Mouse (Mus musculus) Patski (cell line): ENCODE results near the gene Csad. TPM values are rescaled to one million over a fixed set of nuclear protein-coding genes. Genes with fewer than 3 reads are reported as not detected.

Source experiments
- ATAC-seq: fragments of 100-300 bp; one replicate; pipeline ENCODE4 v1.8.0; 2021
- CTCF ChIA-PET: fragments of 350-600 bp; sonication (Branson Sonifier 250); formaldehyde crosslinking; loops from one replicate; lab custom pipeline; 2022; ENCODE audit warnings: inconsistent platforms; lab: Charles Lee
- POLR2A ChIA-PET: fragments of 350-600 bp; sonication (Branson Sonifier 250); formaldehyde crosslinking; loops from one replicate; lab custom pipeline; 2022; ENCODE audit warnings: antibody characterized with exemption, inconsistent platforms; lab: Charles Lee
- DNase-seq: peaks from one replicate; pipeline ENCODE4 v3.0.0-alpha.2; 2011; ENCODE audit warnings: low read depth, low spot score
- H3K27me3 ChIP-seq: fragments of 371-371 bp; one replicate; pipeline ENCODE4 v1.5.1; 2021
- CTCF ChIP-seq: fragments of 100-300 bp; IDR thresholded peaks from one replicate; pipeline ENCODE4 v1.5.1; 2021
- in situ Hi-C: fragments of 300-500 bp; cut with MboI; formaldehyde crosslinking; loops from 3 replicates; pipeline ENCODE4 v1.11.1; 2018; ENCODE audit warnings: low pct_unique_long_range_greater_than_20kb, mixed read lengths
- polyA plus RNA-seq: library from polyadenylated mRNA; unstranded; gene quantifications from one replicate; pipeline ENCODE4 v1.2.3, GENCODE M21; 2021

Csad gene
- polyA plus RNA-seq, 1 experiment from 2014 or later: 79.6 TPM

GRCm38 (mm10) chr15:102141120-102141519, 63.4 kb downstream of the Csad start:
- no peaks in the 10 kb centered on the region for H3K27me3 ChIP-seq
- in situ Hi-C loops: no loop called here
- ChIA-PET POLR2A (interaction anchor here (0.6 to 1.2 kb wide), 3 partner anchors 12 to 144 kb away, joined by 4 to 6 read pairs (median 4); no protein-coding TSS in a partner anchor), CTCF (no interaction called here)
- DNase-seq (no peak), ATAC-seq (no peak)
- TF ChIP-seq CTCF: no peak

GRCm38 (mm10) chr15:102136129-102136758, 68.3 kb downstream of the Csad start, which contains the start of gene Spryd3:
Spryd3 (minus strand) TSS chr15:102136234.
- in situ Hi-C loops: no loop called here

GRCm38 (mm10) chr15:102135522-102136128, 68.9 kb downstream of the Csad start:
- ChIA-PET CTCF (interaction anchor here (0.6 to 1.2 kb wide), 4 partner anchors 18 to 89 kb away, joined by 3 read pairs; no protein-coding TSS in a partner anchor), POLR2A (no interaction called here)
- H3K27me3 ChIP-seq: no peaks in the 10 kb centered on the region
- TF ChIP-seq CTCF: no peak
- in situ Hi-C loops: no loop called here
- ATAC-seq (peak; percentile 5), DNase-seq (no peak)

More at GRCm38 (mm10) chr15:102136129-102136758, 68.3 kb downstream of the Csad start, which contains the start of gene Spryd3:
- POLR2A ChIA-PET: interaction anchor here (0.6 to 1.0 kb wide), 2 partner anchors 9 to 24 kb away, joined by 4 to 5 read pairs; no protein-coding TSS in a partner anchor
- TF ChIP-seq CTCF: no peak
- CTCF ChIA-PET: interaction anchor here (0.6 to 1.4 kb wide), 5 partner anchors 12 to 89 kb away, joined by 3 to 5 read pairs (median 3); no protein-coding TSS in a partner anchor
- ATAC-seq (peak; percentile 99), DNase-seq (peak; percentile 69)
- no peaks in the 10 kb centered on the region for H3K27me3 ChIP-seq

- ChIA-PET POLR2A (no interaction called here), CTCF (no interaction called here)
- DNase-seq (no peak), ATAC-seq (no peak)
- no peak for TF ChIP-seq CTCF
- no peaks in the 10 kb centered on the region for H3K27me3 ChIP-seq
- in situ Hi-C loops: no loop called here
These were observed 69.8 kb downstream of the Csad start for GRCm38 (mm10) chr15:102134709-102135108.

- TF ChIP-seq CTCF: no peak
- POLR2A ChIA-PET: no interaction called here
- CTCF ChIA-PET: no interaction called here
- in situ Hi-C loops: no loop called here
- no peak for DNase-seq
- ATAC-seq: no peak
- H3K27me3 ChIP-seq: no peaks in the 10 kb centered on the region
These were observed 71.2 kb downstream of the Csad start for GRCm38 (mm10) chr15:102133314-102133713.

Other genes starting within 250 kb of the Csad start
- gene Krt8, start 200.2 kb downstream of the Csad start, polyA plus RNA-seq: 73.5 TPM
- gene Krt18, start 176.5 kb downstream of the Csad start, polyA plus RNA-seq: 24.8 TPM
- gene Eif4b, start 131.0 kb downstream of the Csad start, polyA plus RNA-seq: 237 TPM
- 53.6 TPM for gene Tns2, start 104.3 kb downstream of the Csad start, polyA plus RNA-seq
- 47.4 TPM for gene Spryd3, start 68.5 kb downstream of the Csad start, polyA plus RNA-seq
- 0.05 TPM for gene Igfbp6, start 60.4 kb downstream of the Csad start, polyA plus RNA-seq
- 0.13 TPM for gene Soat2, start 54.2 kb downstream of the Csad start, polyA plus RNA-seq
- 96.4 TPM for gene Zfp740, start 1.5 kb downstream of the Csad start, polyA plus RNA-seq
- gene Itgb7, start 27.2 kb upstream of the Csad start, polyA plus RNA-seq: 0.35 TPM
- gene Rarg, start 52.8 kb upstream of the Csad start, polyA plus RNA-seq: 32.0 TPM
- 0.03 TPM for gene Gm9918, start 65.8 kb upstream of the Csad start, polyA plus RNA-seq
- gene Mfsd5, start 74.7 kb upstream of the Csad start, polyA plus RNA-seq: 47.4 TPM
- gene Espl1, start 91.5 kb upstream of the Csad start, polyA plus RNA-seq: 21.8 TPM
- 642 TPM for gene Pfdn5, start 121.4 kb upstream of the Csad start, polyA plus RNA-seq
- 87.1 TPM for gene Myg1, start 127.0 kb upstream of the Csad start, polyA plus RNA-seq
- gene Aaas, start 146.0 kb upstream of the Csad start, polyA plus RNA-seq: 43.3 TPM
- gene Sp7, start 162.5 kb upstream of the Csad start, polyA plus RNA-seq: not detected
- 30.6 TPM for gene Sp1, start 201.4 kb upstream of the Csad start, polyA plus RNA-seq
- gene Amhr2, start 240.6 kb upstream of the Csad start, polyA plus RNA-seq: not detected